Mouse (Mus musculus) liver, postnatal 0 days (tissue): ENCODE measurements around the gene Dph6. TPM values are rescaled to one million over a fixed set of nuclear protein-coding genes. Genes with fewer than 3 reads are reported as not detected.
"Not testable (repeated sequence)": the region's sequence is repeated elsewhere in the genome, so short reads cannot be mapped to it uniquely, and the experiment has no call there.

ENCODE experiments used
- ATAC-seq: fragments of 200-750 bp; cut with Nextera tagmentation; 2 replicates; pipeline ENCODE4 v1.8.0; 2017; ENCODE audit warnings: mild to moderate bottlenecking, moderate library complexity
- DNase-seq: peaks from one replicate; pipeline ENCODE4 v3.0.0-alpha.2; 2016
- H3K27ac ChIP-seq: fragments of 300-500 bp; sonication (generic); 2 replicates; pipeline ENCODE4 v1.5.1; 2014; ENCODE audit warnings: antibody characterized with exemption, moderate library complexity, mild to moderate bottlenecking, low read depth
- H3K27me3 ChIP-seq: fragments of 300-500 bp; sonication (generic); 2 replicates; pipeline ENCODE4 v1.6.1; 2014; ENCODE audit warnings: low read length, control low read depth, mixed read lengths; ENCODE audit not compliant: insufficient read depth
- H3K36me3 ChIP-seq: fragments of 300-500 bp; sonication (generic); replicated peaks from 2 replicates; pipeline ENCODE4 v1.6.1; 2014; ENCODE audit warnings: mild to moderate bottlenecking, control low read depth, low read length, moderate library complexity, mixed read lengths; ENCODE audit not compliant: insufficient read depth
- H3K4me1 ChIP-seq: fragments of 300-500 bp; sonication (generic); 2 replicates; pipeline ENCODE4 v1.6.1; 2014; ENCODE audit warnings: antibody characterized with exemption, mild to moderate bottlenecking, control low read depth; ENCODE audit not compliant: insufficient read depth
- H3K4me2 ChIP-seq: fragments of 300-500 bp; sonication (generic); 2 replicates; pipeline ENCODE4 v1.6.1; 2014; ENCODE audit warnings: low read depth, mild to moderate bottlenecking, low read length, moderate library complexity, mixed read lengths
- H3K4me3 ChIP-seq: fragments of 300-500 bp; sonication (generic); 2 replicates; pipeline ENCODE4 v1.5.1; 2014; ENCODE audit warnings: low read depth, low read length
- H3K9ac ChIP-seq: fragments of 300-500 bp; sonication (generic); replicated peaks from 2 replicates; pipeline ENCODE4 v1.6.1; 2014; ENCODE audit warnings: mild to moderate bottlenecking, moderate library complexity
- H3K9me3 ChIP-seq: fragments of 300-500 bp; sonication (generic); 2 replicates; pipeline ENCODE4 v1.6.1; 2016; ENCODE audit warnings: mild to moderate bottlenecking, control low read depth, low read length, mixed read lengths
- CTCF ChIP-seq: sonication (generic); IDR thresholded peaks from 2 replicates; pipeline ENCODE4 v1.5.1; 2016; ENCODE audit warnings: antibody characterized with exemption, low read depth
- EP300 ChIP-seq: IDR thresholded peaks from 2 replicates; pipeline ENCODE4 v1.6.1; 2016; ENCODE audit warnings: antibody characterized with exemption, low read depth, mild to moderate bottlenecking
- WGBS: fragments of 180-500 bp; shearing (Covaris S2); extraction: QIAGEN DNeasy Blood & Tissue Kit; methylation state at CpG from one replicate; pipeline ENCODE4 v1.1.7; 2014; ENCODE audit not compliant: insufficient replicate concordance; 5-methylcytosine and 5-hydroxymethylcytosine counted together
- polyA plus RNA-seq: library from polyadenylated mRNA; unstranded; fragments of >200 nt; fragmentation: Nextera tagmentation; extraction: Ambion mirVana; gene quantifications from 2 replicates; pipeline ENCODE4 v1.2.1, GENCODE M21; 2015

Gene Dph6
- polyA plus RNA-seq, 1 experiment from 2014 or later: 5.7 TPM

DNA sequence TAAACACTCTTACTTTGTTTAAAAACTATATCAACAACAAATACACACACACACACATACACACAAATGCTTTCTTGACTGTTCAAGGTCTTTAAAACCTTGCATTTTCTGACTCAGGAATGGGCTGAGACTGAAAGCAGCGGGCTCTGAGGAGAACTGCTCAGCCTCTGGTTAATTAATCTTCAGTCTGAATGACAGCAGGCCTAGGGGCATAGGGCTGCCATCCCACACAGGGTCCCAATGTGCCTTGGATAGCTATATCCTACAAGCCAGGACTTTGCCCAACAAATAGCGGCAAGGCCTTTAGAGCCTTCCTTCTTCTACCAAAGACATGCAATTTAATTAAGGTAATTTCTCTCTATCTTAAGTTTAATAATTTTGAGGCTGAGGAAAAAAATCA is 43.2 kb downstream of the Dph6 start:
- no peaks in the 10 kb centered on the region for H3K27me3 ChIP-seq
- DNase-seq (no peak), ATAC-seq (no peak)
- H3K36me3 ChIP-seq: no peaks in the 10 kb centered on the region
- H3K4me1 ChIP-seq: no peaks in the 10 kb centered on the region
- TF ChIP-seq EP300: no peak
- no peaks in the 10 kb centered on the region for H3K9me3 ChIP-seq
- WGBS: 88% methylated on average over 2 of the region's 2 CpGs
- no peak overlapping the region for H3K27ac ChIP-seq
- no peak overlapping the region for H3K4me3 ChIP-seq
- no peak overlapping the region for H3K9ac ChIP-seq
- no peak overlapping the region for H3K4me2 ChIP-seq

DNA sequence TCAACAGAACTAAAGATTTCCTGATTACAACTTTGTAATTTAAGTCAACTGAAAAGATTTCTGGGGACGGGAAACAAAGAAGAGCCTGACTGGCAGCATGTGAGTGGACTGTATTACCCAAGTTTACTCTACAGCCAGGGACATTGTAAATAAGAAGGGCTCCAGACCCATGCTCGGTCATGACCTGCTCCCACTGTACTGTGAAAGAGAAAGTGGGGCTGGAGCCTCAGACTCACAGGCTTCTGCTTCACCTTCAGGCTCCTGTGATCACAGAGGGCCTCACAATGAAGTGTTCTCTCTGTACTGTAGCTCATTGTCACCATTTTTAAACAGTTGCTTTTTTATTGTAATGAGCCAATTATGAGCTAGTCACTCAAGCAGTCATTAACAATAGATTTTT is 44.7 kb downstream of the Dph6 start:
- no peak overlapping the region for H3K27ac ChIP-seq
- no peak overlapping the region for H3K4me2 ChIP-seq
- no peaks in the 10 kb centered on the region for H3K27me3 ChIP-seq
- no peaks in the 10 kb centered on the region for H3K4me1 ChIP-seq
- H3K4me3 ChIP-seq: no peak overlapping the region
- peak; percentile 53 for ATAC-seq
- 58% methylated on average over 2 of the region's 2 CpGs for WGBS
- no peak overlapping the region for H3K9ac ChIP-seq
- no peaks in the 10 kb centered on the region for H3K36me3 ChIP-seq
- no peaks in the 10 kb centered on the region for H3K9me3 ChIP-seq
- TF ChIP-seq EP300 (no peak), CTCF (no peak)
- DNase-seq: no peak

DNA sequence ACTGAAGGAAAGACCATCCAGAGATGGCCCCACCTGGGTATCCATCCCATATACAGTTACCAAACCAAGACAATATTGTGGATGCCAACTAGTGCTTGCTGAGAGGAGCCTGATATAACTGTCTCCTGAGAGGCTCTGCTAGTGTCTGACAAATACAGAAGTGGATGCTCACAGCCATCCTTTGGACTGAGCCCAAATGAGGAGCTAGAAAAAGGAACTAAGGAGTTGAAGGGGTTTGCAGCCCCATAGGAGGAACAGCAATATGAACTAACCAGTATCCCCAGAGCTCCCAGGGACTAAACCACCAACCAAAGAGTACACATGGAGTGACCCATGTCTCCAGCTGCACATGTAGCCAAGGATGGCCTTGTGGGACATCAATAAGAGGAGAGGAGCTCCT is 49.6 kb downstream of the Dph6 start:
- H3K9me3 ChIP-seq, H3K36me3 ChIP-seq, H3K9ac ChIP-seq, DNase-seq, H3K27me3 ChIP-seq, H3K4me2 ChIP-seq, H3K4me3 ChIP-seq, ATAC-seq, H3K4me1 ChIP-seq, H3K27ac ChIP-seq: not testable (repeated sequence)

DNA sequence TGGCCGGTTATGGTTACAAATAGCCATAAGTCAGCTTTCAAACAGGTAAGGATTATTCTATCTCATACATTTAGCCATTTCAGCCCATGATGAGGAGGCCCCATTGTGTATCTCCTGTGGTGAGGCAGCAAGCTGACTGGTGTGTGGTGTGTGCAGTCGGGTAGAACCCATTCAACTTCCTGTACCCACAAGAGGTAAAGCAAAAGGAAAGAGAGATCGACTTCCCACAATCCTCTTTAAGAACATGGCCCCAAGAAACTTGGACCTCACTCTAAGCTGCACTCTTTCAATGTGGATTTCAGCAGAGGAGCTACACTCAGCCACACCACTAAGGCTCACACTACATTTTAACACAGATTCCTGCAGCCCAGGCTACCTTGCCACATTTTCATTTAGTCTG is 53.6 kb downstream of the Dph6 start:
- Histone ChIP-seq H3K9me3 (no peaks in the 10 kb centered on the region), H3K27ac (no peak overlapping the region), H3K4me3 (no peak overlapping the region), H3K4me1 (no peaks in the 10 kb centered on the region), H3K36me3 (no peaks in the 10 kb centered on the region), H3K27me3 (no peaks in the 10 kb centered on the region), H3K4me2 (no peak overlapping the region), H3K9ac (no peak overlapping the region)
- 59% methylated on average over 3 of the region's 3 CpGs for WGBS
- no peak for ATAC-seq
- DNase-seq: no peak
- TF ChIP-seq EP300 (no peak), CTCF (no peak)

DNA sequence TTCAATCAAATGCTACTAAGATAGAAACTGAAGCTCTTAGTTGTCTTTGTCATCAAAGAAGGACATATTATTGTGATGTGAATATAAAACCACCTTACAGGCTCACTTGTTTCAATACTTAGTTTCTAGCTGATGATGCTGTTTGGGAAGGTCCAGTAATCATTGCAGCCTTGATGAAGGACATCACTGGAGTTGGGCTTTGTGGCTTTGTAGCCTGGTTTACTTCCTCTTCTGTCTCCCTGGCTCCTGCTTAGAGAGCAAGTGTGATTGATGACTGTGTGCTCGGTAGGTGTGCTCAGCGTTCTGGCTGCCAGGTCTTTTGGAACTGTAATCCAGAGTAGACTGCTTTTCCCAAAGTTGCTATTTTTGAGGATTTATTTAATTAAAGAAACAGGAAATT is 55.0 kb downstream of the Dph6 start:
- H3K27me3 ChIP-seq: no peaks in the 10 kb centered on the region
- H3K36me3 ChIP-seq: no peaks in the 10 kb centered on the region
- H3K27ac ChIP-seq: no peak overlapping the region
- ATAC-seq: no peak
- no peak overlapping the region for H3K4me3 ChIP-seq
- TF ChIP-seq CTCF (no peak), EP300 (no peak)
- no peaks in the 10 kb centered on the region for H3K4me1 ChIP-seq
- H3K4me2 ChIP-seq: no peak overlapping the region
- no peaks in the 10 kb centered on the region for H3K9me3 ChIP-seq
- H3K9ac ChIP-seq: no peak overlapping the region
- DNase-seq: no peak
- WGBS: 48% methylated on average over 2 of the region's 2 CpGs

DNA sequence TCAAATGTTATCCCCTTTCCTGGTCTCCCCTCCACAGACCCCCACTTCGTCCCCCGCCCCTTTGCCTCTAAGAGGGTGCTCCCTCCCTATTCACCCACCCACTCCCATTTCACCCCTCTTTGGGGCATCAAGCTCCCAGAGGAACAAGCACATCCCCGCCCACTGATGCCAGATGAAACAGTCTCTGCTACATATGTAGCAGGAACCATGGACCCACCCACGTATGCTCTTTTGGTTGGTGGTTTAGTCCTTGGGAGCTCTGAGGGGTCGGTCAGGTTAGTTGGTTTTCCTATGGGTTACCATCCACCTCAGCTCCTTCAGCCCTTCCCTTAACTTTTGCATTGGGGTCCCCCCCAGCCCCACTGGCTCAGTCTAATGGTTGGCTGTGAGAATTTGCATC is 61.4 kb downstream of the Dph6 start:
- H3K36me3 ChIP-seq: no peaks in the 10 kb centered on the region
- no peak overlapping the region for H3K4me3 ChIP-seq
- TF ChIP-seq EP300: no peak
- TF ChIP-seq CTCF: no peak
- ATAC-seq (no peak), DNase-seq (no peak)
- 78% methylated on average over 5 of the region's 5 CpGs for WGBS
- no peaks in the 10 kb centered on the region for H3K4me1 ChIP-seq
- H3K27me3 ChIP-seq: no peaks in the 10 kb centered on the region
- no peak overlapping the region for H3K27ac ChIP-seq
- no peaks in the 10 kb centered on the region for H3K9me3 ChIP-seq
- no peak overlapping the region for H3K9ac ChIP-seq
- no peak overlapping the region for H3K4me2 ChIP-seq

DNA sequence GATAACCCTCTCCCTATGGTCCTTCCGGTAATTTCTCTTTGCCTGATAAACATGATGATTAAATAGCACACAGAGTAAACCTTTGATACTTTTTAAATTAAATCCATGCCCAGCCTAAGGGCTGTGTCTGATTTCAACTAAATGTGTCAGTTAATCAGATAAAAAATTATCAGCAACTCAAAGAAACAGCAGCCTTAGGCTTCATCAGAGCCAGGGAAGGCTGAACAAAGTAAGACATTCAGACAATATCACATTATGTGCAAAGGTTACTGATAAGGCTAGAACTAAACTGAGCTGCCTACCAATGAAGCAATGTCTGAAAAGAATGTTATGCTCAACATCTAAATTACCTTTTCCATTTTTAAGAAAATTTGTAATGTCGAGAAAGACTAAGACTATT is 74.0 kb downstream of the Dph6 start:
- DNase-seq (no peak), ATAC-seq (no peak)
- Histone ChIP-seq H3K9me3 (no peaks in the 10 kb centered on the region), H3K4me3 (no peak overlapping the region), H3K9ac (no peak overlapping the region), H3K4me2 (no peak overlapping the region), H3K27me3 (no peaks in the 10 kb centered on the region), H3K27ac (no peak overlapping the region), H3K4me1 (no peaks in the 10 kb centered on the region), H3K36me3 (no peaks in the 10 kb centered on the region)
- TF ChIP-seq CTCF (no peak), EP300 (no peak)
- WGBS: 81% methylated on average over 2 of the region's 2 CpGs
